Comparison of ENCODE assay signal across 15 mouse cellular contexts in genomic region chr15:77818556-77819158, GRCm38 (mm10). TPM values are rescaled to one million over a fixed set of nuclear protein-coding genes. Genes with fewer than 3 reads are reported as not detected.
A peak's percentile ranks its signal among the peaks of the same experiment; 100 is the strongest.
DNase-seq lines count a peak whose midpoint lies in the region; ATAC-seq and TF ChIP-seq lines count a peak whose summit lies in the region.
"Had no signal": no experiment of that assay in that cellular context is flagged by ENCODE, and none has a peak within 500 bp of the region (broad histone marks: within the 10 kb centered on the region; RNA-seq: fewer than 3 reads in every experiment).

No protein-coding gene starts in this region.

- no peak for TF ChIP-seq CTCF in liver, postnatal 0 days (IDR thresholded peaks at IDR 0.05; ENCODE audit: low read depth)

- 74% methylated on average over 15 of the region's 15 CpGs for WGBS in heart, embryonic 12.5 days
- WGBS in liver, postnatal 0 days (ENCODE audit: insufficient replicate concordance), result 58% methylated on average over 15 of the region's 15 CpGs
- WGBS in stomach, embryonic 14.5 days, result 69% methylated on average over 15 of the region's 15 CpGs

- no peaks in the 10 kb centered on the region for H3K27me3 ChIP-seq in heart, embryonic 12.5 days (replicated peaks)
- no peaks in the 10 kb centered on the region for H3K27me3 ChIP-seq in liver, postnatal 0 days (ENCODE audit: insufficient read depth, low read length)
- no peaks in the 10 kb centered on the region for H3K27me3 ChIP-seq in stomach, embryonic 14.5 days (ENCODE audit: control insufficient read depth, insufficient read depth, low read length)
- H3K27me3 ChIP-seq: forebrain, embryonic 15.5 days; hindbrain, embryonic 13.5 days; liver, embryonic 15.5 days; midbrain, embryonic 12.5 days had no signal

- ATAC-seq in heart, embryonic 12.5 days (ENCODE audit: insufficient number of reproducible peaks, low FRiP score), result no peak
- ATAC-seq in liver, postnatal 0 days, result peak; percentile 10; the same call in 1 of the 2 replicates
- ATAC-seq in stomach, embryonic 14.5 days (ENCODE audit: insufficient number of reproducible peaks, insufficient read depth, low FRiP score, low read depth), result no peak
- ATAC-seq: forebrain, embryonic 15.5 days had no signal

- DNase-seq in adrenal gland, adult 2 months, result peak; percentile 7
- DNase-seq in adrenal gland, postnatal 14 days, result no peak
- no peak for DNase-seq in heart, postnatal 4 days
- DNase-seq in liver, postnatal 0 days, result peak; percentile 31
- no peak for DNase-seq in liver
- no peak for DNase-seq in urinary bladder, postnatal 4 days (ENCODE audit: low spot score in 2 of 2)
- DNase-seq: gastrocnemius, postnatal 36 days; thymus, adult 2 months had no signal

- no peak for TF ChIP-seq EP300 in liver, postnatal 0 days (IDR thresholded peaks at IDR 0.05; ENCODE audit: low read depth)

- H3K4me1 ChIP-seq in heart, embryonic 12.5 days (replicated peaks), result peaks cover 100% of the 10 kb centered on the region
- H3K4me1 ChIP-seq in liver, postnatal 0 days (ENCODE audit: insufficient read depth), result peaks cover 88% of the 10 kb centered on the region
- H3K4me1 ChIP-seq in stomach, embryonic 14.5 days (ENCODE audit: control insufficient read depth, insufficient read depth, low read length), result peaks cover 84% of the 10 kb centered on the region

- 0 out of 2 replicates have a peak overlapping the region, but pooled peaks have one; percentile 3 for H3K27ac ChIP-seq in heart, embryonic 12.5 days (ENCODE audit: poor library complexity, severe bottlenecking)
- H3K27ac ChIP-seq in liver, postnatal 0 days (ENCODE audit: low read depth), result peak overlapping the region; percentile 48; the same call in 1 of the 2 replicates
- peak overlapping the region; percentile 22; the same call in 1 of the 2 replicates for H3K27ac ChIP-seq in stomach, embryonic 14.5 days (ENCODE audit: low read length)
- H3K27ac ChIP-seq: hindbrain, embryonic 13.5 days; midbrain, embryonic 12.5 days had no signal

- no peaks in the 10 kb centered on the region for H3K9me3 ChIP-seq in heart, embryonic 12.5 days (replicated peaks)
- H3K9me3 ChIP-seq in liver, postnatal 0 days (ENCODE audit: low read length), result no peaks in the 10 kb centered on the region
- H3K9me3 ChIP-seq in stomach, embryonic 14.5 days (ENCODE audit: control insufficient read depth, low read depth, low read length), result no peaks in the 10 kb centered on the region
- H3K9me3 ChIP-seq: forebrain, embryonic 15.5 days; hindbrain, embryonic 13.5 days; liver, embryonic 15.5 days; midbrain, embryonic 12.5 days had no signal

- H3K4me3 ChIP-seq in heart, embryonic 12.5 days, result no peak overlapping the region
- no peak overlapping the region for H3K4me3 ChIP-seq in liver, postnatal 0 days (ENCODE audit: low read depth, low read length)
- no peak overlapping the region for H3K4me3 ChIP-seq in stomach, embryonic 14.5 days (ENCODE audit: low read depth, low read length)
- H3K4me3 ChIP-seq: forebrain, embryonic 15.5 days; hindbrain, embryonic 13.5 days; left cerebral cortex, adult 2 months; liver, embryonic 15.5 days; midbrain, embryonic 12.5 days had no signal

- H3K36me3 ChIP-seq in heart, embryonic 12.5 days, result no peaks in the 10 kb centered on the region
- peaks cover 15% of the 10 kb centered on the region for H3K36me3 ChIP-seq in liver, postnatal 0 days (replicated peaks; ENCODE audit: insufficient read depth, low read length)
- 0 out of 2 replicates have a peak, but pooled peaks cover 2% of the 10 kb centered on the region for H3K36me3 ChIP-seq in stomach, embryonic 14.5 days (ENCODE audit: control insufficient read depth, insufficient read depth, low read length)
- H3K36me3 ChIP-seq: forebrain, embryonic 15.5 days; hindbrain, embryonic 13.5 days; midbrain, embryonic 12.5 days had no signal

- no peak overlapping the region for H3K4me2 ChIP-seq in heart, embryonic 12.5 days
- H3K4me2 ChIP-seq in liver, postnatal 0 days (ENCODE audit: low read depth, low read length), result no peak overlapping the region; the same call in 1 of the 2 replicates
- H3K4me2 ChIP-seq in stomach, embryonic 14.5 days (replicated peaks; ENCODE audit: low read depth, low read length), result no peak overlapping the region
- H3K4me2 ChIP-seq: forebrain, embryonic 15.5 days; hindbrain, embryonic 13.5 days; liver, embryonic 15.5 days; midbrain, embryonic 12.5 days had no signal

- no peak overlapping the region for H3K9ac ChIP-seq in heart, embryonic 12.5 days
- no peak overlapping the region for H3K9ac ChIP-seq in liver, postnatal 0 days (replicated peaks)
- H3K9ac ChIP-seq in stomach, embryonic 14.5 days (replicated peaks; ENCODE audit: low read depth, low read length), result no peak overlapping the region
- H3K9ac ChIP-seq: forebrain, embryonic 15.5 days; hindbrain, embryonic 13.5 days; liver, embryonic 15.5 days; midbrain, embryonic 12.5 days had no signal

RNA-seq across cellular contexts. Expression of gene Myh9, which starts 23.3 kb away (rescaled TPM):
- 100 to 1,000 TPM; 280 to 306 TPM for total RNA-seq in adrenal gland, adult 2 months (2021)
- 45.4 and 51.9 TPM in 2 replicates for polyA plus RNA-seq in adrenal gland, adult 2 months (2012; rRNA removed)
- 280 and 301 TPM in 2 replicates for total RNA-seq in adrenal gland, postnatal 14 days (2021)
- polyA plus RNA-seq in heart, embryonic 12.5 days (2016; fragmentation: Nextera tagmentation; extraction: Ambion mirVana), result 41.9 and 42.0 TPM in 2 replicates
- 100 to 1,000 TPM; 219 to 228 TPM for total RNA-seq in heart, postnatal 4 days (2021)
- 17.7 and 22.4 TPM in 2 replicates for polyA plus RNA-seq in liver, postnatal 0 days (2015; fragmentation: Nextera tagmentation; extraction: Ambion mirVana)
- polyA plus RNA-seq in stomach, embryonic 14.5 days (2014; fragmentation: Nextera tagmentation; extraction: Ambion mirVana), result 75.4 and 77.1 TPM in 2 replicates

Comparison
In these comparisons a context has a peak if more than half of its experiments do, and no peak if none do; other contexts are left out.
1. DNase-seq: peak in adrenal gland, adult 2 months (single experiment) and liver, postnatal 0 days (single experiment); none in adrenal gland, postnatal 14 days (single experiment), heart, postnatal 4 days (single experiment), liver (single experiment) and urinary bladder, postnatal 4 days (0 of 2).
2. Peak in every context shown above with its lines, with median percentiles within 50 percentile points of each other: H3K27ac ChIP-seq.